Mouse (Mus musculus) intestine, embryonic 15.5 days (tissue): ENCODE results near the gene Kctd11. TPM values are rescaled to one million over a fixed set of nuclear protein-coding genes. Genes with fewer than 3 reads are reported as not detected.
"Not testable (repeated sequence)": the region's sequence is repeated elsewhere in the genome, so short reads cannot be mapped to it uniquely, and the experiment has no call there.

Experiments used
- ATAC-seq: fragments of 200-750 bp; cut with Nextera tagmentation; 2 replicates; pipeline ENCODE4 v1.8.0; 2017; ENCODE audit warnings: moderate TSS enrichment, moderate library complexity
- H3K27ac ChIP-seq: fragments of 300-500 bp; sonication (generic); 2 replicates; pipeline ENCODE4 v1.5.1; 2015; ENCODE audit warnings: mild to moderate bottlenecking, inconsistent platforms
- H3K27me3 ChIP-seq: fragments of 300-500 bp; sonication (generic); replicated peaks from 2 replicates; pipeline ENCODE4 v1.6.1; 2015; ENCODE audit warnings: inconsistent platforms
- H3K36me3 ChIP-seq: fragments of 300-500 bp; sonication (generic); 2 replicates; pipeline ENCODE4 v1.6.1; 2015; ENCODE audit warnings: inconsistent platforms
- H3K4me1 ChIP-seq: fragments of 300-500 bp; sonication (generic); replicated peaks from 2 replicates; pipeline ENCODE4 v1.6.1; 2015; ENCODE audit warnings: inconsistent platforms
- H3K4me2 ChIP-seq: fragments of 300-500 bp; sonication (generic); replicated peaks from 2 replicates; pipeline ENCODE4 v1.6.1; 2015; ENCODE audit warnings: mild to moderate bottlenecking, inconsistent platforms
- H3K4me3 ChIP-seq: fragments of 300-500 bp; sonication (generic); replicated peaks from 2 replicates; pipeline ENCODE4 v1.5.1; 2015; ENCODE audit warnings: inconsistent platforms
- H3K9ac ChIP-seq: fragments of 300-500 bp; sonication (generic); 2 replicates; pipeline ENCODE4 v1.6.1; 2015; ENCODE audit warnings: inconsistent platforms
- H3K9me3 ChIP-seq: fragments of 300-500 bp; sonication (generic); 2 replicates; pipeline ENCODE4 v1.6.1; 2016; ENCODE audit warnings: inconsistent platforms
- WGBS: fragments of 180-500 bp; shearing (Covaris S2); methylation state at CpG from one replicate; pipeline ENCODE4 v1.1.7; 2015; 5-methylcytosine and 5-hydroxymethylcytosine counted together
- polyA plus RNA-seq: library from polyadenylated mRNA; unstranded; fragments of >200 nt; fragmentation: Nextera tagmentation; extraction: Ambion mirVana; gene quantifications from 2 replicates; pipeline ENCODE4 v1.2.1, GENCODE M21; 2015

Gene Kctd11
- 5.2 and 5.5 TPM in 2 replicates for polyA plus RNA-seq

DNA sequence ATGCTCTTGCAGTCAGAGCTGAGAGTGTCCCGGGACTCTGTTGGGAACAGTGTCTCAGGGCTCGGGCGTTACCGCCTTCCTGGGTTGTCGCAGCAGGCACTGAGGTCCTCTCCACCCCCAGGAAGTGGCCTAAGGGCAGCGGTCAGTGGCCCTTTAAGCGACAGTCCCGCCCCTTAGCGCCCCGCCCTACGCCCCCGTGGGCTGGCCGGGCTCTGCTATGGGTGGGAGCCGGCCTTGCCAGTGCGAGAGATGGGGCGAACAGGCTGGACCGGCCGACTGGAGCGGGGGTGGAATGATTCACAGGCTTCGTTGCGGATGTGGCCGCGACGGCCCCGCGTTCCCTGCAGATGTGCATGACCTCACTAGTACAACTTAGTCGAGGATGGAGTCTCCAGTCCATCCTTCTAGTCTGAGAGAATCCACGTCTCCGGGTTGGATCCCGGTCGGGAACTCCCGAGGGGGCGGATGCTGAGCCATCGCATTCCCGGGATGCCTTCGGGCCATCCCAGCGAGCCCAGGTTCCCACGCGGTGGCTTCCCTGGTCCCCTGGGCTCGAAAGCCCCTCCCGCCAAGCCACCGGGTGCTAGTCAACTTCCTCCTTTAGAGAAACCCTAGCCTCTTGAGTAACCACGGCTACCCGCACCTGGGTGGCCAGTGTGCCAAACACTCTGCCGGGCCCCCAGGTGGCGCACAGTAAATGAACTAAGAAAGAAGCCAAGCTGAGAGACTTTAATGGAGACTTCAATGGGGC lies at the start of gene Kctd11:
Gene Kctd11 (minus strand): TSS at position 554 of the 751 bp plus-strand sequence.
- H3K4me2 ChIP-seq: peak within 1 kb of the TSS; percentile 88
- ATAC-seq: peak; percentile 91
- H3K9me3 ChIP-seq: no peaks in the 10 kb centered on the region
- no peaks in the 10 kb centered on the region for H3K27me3 ChIP-seq
- WGBS: under 1% methylated on average over 46 of the region's 46 CpGs
- peak within 1 kb of the TSS; percentile 93 for H3K27ac ChIP-seq
- H3K9ac ChIP-seq: peak within 1 kb of the TSS; percentile 61
- H3K4me1 ChIP-seq: peaks cover 33% of the 10 kb centered on the region
- peak within 1 kb of the TSS; percentile 53 for H3K4me3 ChIP-seq
- H3K36me3 ChIP-seq: no peaks in the 10 kb centered on the region

DNA sequence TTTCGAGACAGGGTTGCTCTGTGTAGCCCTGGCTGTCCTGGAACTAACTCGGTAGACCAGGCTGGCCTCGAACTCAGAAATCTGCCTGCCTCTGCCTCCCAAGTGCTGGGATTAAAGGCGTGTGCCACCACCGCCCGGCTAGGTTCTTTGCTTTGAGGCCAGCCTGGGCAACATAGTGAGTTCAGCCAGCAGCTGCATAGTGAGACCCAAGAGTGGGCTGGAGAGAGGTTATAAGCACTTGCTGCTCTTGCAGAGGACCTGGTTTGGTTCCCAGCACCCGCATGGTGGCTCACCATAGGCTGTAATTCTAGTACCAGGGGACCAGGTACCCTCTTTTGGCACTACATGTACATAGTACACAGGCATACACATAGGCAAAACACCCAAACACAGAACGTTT lies 49.0 kb upstream of the Kctd11 start:
- WGBS: 88% methylated on average over 8 of the region's 8 CpGs
- not testable (repeated sequence) for H3K9ac ChIP-seq, H3K27ac ChIP-seq, H3K4me3 ChIP-seq, H3K27me3 ChIP-seq, H3K4me1 ChIP-seq, H3K4me2 ChIP-seq, ATAC-seq, H3K36me3 ChIP-seq, H3K9me3 ChIP-seq

DNA sequence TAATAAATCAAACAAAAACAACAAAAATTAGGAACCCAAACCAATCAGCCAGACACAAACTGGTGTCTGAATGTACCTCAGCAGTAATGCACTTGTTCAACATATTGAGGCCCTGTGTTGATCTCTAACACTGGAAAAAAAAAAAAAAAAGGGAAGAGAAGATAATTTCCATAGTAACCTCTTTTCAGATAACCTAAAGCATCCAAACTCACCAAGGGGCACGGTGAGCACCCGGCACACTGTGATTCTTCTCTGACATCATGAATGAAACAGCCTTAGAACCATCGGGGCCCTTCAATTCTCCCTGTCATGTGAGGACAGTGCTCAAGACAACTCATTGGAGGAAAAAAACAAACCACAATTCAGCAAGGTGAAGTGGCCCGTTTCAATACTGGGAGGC lies 48.5 kb upstream of the Kctd11 start:
- Histone ChIP-seq H3K27me3 (no peaks in the 10 kb centered on the region), H3K36me3 (no peaks in the 10 kb centered on the region), H3K9me3 (no peaks in the 10 kb centered on the region), H3K4me3 (no peak overlapping the region), H3K4me1 (peaks cover 7% of the 10 kb centered on the region; the same call in 1 of the 2 replicates), H3K9ac (no peak overlapping the region), H3K27ac (no peak overlapping the region), H3K4me2 (no peak overlapping the region)
- ATAC-seq: no peak
- WGBS: 57% methylated on average over 4 of the region's 4 CpGs

DNA sequence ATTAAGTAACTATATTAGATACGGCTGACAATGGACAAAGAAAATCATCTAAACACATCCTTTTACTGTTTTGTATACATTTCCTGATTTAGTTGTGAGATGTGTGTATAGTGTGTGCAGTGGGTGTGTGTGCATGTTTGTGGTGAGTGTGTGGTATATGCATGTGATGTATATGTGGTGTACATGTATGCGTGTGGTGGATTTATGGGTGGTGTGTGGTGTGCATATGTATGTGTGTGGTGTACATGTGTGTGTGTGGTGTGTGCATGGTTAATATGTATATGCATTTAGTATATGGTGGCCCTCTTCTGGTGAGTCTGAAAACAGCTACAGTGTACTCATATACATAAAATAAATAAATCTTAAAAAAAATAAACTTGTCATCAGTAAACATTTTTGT lies 46.3 kb upstream of the Kctd11 start:
- 96% methylated on average over 2 of the region's 2 CpGs for WGBS

DNA sequence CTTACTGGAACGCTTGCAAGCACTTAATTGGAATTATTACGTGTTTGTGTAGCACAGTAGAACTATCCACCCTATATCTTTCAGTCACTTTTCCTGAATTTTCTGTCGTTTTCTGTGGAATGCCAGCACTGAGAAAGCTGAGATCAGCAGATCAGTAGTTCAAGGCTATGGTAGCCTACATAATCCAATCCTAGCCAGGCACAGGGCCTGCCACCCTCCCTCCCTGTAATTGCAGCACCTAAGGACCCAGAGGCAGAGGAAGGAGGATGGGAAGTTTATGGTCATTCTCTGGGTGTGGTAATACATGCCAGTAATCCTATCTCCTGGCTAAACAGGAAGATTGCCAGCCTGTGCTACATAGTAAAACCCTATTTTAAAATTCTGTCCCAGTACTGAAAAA lies 41.6 kb upstream of the Kctd11 start:
- Histone ChIP-seq H3K27ac (peak overlapping the region; percentile 36; the same call in 1 of the 2 replicates), H3K4me2 (peak overlapping the region; percentile 60; the same call in 1 of the 2 replicates), H3K9me3 (no peaks in the 10 kb centered on the region), H3K27me3 (no peaks in the 10 kb centered on the region), H3K36me3 (peaks cover 10% of the 10 kb centered on the region), H3K4me1 (peaks cover 13% of the 10 kb centered on the region), H3K9ac (no peak overlapping the region), H3K4me3 (no peak overlapping the region)
- ATAC-seq: no peak
- 60% methylated on average over 3 of the region's 3 CpGs for WGBS

More for the DNA sequence above, 46.3 kb upstream of the Kctd11 start:
- H3K36me3 ChIP-seq: no peaks in the 10 kb centered on the region
- H3K9me3 ChIP-seq: no peaks in the 10 kb centered on the region
- no peak overlapping the region for H3K9ac ChIP-seq
- H3K4me3 ChIP-seq: no peak overlapping the region
- H3K27ac ChIP-seq: no peak overlapping the region
- H3K27me3 ChIP-seq: no peaks in the 10 kb centered on the region
- no peak for ATAC-seq
- 0 out of 2 replicates have a peak, but pooled peaks cover 2% of the 10 kb centered on the region for H3K4me1 ChIP-seq
- H3K4me2 ChIP-seq: no peak overlapping the region

DNA sequence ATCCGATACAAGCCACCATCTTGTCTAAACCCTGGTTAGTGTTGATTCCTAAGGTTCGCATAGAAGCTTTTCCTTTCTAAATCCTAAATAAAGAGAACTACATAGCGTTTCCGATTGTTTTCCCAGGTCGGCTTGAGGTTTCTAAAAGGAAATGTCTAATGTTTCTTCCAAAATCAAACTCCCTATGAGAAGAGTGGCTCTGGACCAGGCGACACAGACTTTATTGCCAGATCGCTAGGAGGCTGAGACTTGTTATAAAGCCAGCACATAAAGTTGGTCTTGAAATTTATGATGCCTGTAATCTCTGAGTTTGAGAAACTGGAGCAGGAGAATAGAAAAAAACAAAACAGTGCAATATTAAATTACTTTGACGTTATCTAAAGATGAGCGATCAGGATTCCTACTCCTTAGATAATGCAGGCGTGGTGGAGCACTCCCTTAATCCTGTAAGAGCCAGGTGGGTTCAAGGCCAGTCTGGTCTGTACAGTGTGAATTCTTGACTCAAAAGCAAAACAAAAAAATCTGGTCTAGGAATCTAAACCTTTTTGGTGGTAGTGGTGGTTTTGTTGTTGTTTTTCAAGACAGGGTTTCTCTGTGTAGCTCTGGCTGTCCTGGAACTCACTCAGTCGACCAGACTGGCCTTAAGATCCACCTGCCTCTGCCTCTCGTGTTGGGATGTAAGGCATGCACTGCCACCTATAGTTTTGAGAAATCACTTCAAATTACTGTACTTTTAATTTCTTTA lies 41.0 kb upstream of the Kctd11 start:
- WGBS: 3% methylated on average over 12 of the region's 12 CpGs

DNA sequence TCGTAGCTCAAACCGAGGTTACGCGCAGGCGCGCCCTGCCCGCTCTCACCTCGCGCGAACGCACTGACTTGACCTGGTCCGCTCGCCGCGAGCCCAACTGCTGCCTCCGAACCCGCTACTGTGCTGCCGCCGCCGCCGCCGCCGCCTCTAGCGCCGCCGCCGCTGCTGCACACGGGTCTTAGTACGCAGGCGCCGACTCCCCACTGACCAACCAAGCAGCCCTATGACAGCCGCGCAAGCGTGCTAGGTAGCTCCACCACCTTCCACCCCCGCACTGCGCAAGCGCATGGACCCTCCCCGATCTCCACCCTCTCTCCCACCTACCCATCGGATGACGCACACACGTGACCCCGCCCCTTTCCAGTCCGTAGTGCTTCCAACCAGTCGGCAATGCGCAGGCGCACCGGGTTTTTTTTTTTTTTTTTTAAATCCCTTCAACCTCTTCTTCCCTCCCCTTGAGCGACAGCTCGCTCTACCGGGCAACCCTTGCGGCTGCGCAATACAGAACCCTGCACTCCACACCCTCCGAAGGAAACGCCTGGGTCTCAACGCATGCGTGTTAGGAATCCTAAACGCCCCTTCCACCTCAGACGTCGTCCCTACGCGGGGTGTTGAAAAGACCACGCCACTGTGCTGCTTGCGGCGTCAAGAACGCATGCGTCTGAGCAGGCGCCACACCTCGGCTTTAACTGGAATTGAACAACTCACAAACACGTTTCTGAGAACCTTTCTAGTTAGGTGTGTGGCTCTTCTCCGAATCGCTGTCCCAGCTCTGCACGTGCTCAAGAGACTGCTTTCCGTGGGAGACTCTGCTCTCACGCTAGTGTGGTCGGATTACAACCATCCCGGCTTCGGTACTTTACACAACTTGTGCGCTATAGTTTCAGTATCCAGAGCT lies 40.2 kb upstream of the Kctd11 start, which contains the start of gene Eif5a:
Gene Eif5a (minus strand): TSS at position 845 of the 898 bp plus-strand sequence.
- Histone ChIP-seq H3K4me1 (peaks cover 14% of the 10 kb centered on the region), H3K9me3 (no peaks in the 10 kb centered on the region), H3K4me3 (peak within 1 kb of the TSS; percentile 83), H3K4me2 (peak within 1 kb of the TSS; percentile 78), H3K36me3 (peaks cover 16% of the 10 kb centered on the region), H3K27ac (peak within 1 kb of the TSS; percentile 98), H3K9ac (peak within 1 kb of the TSS; percentile 93), H3K27me3 (no peaks in the 10 kb centered on the region)
- peak; percentile 97 for ATAC-seq
- WGBS: under 1% methylated on average over 78 of the region's 78 CpGs

More for the DNA sequence above, 41.0 kb upstream of the Kctd11 start:
- no peaks in the 10 kb centered on the region for H3K27me3 ChIP-seq
- peak overlapping the region; percentile 98 for H3K27ac ChIP-seq
- H3K4me1 ChIP-seq: peaks cover 13% of the 10 kb centered on the region
- H3K36me3 ChIP-seq: peaks cover 11% of the 10 kb centered on the region
- no peaks in the 10 kb centered on the region for H3K9me3 ChIP-seq
- H3K4me2 ChIP-seq: peak overlapping the region; percentile 60
- no peak for ATAC-seq
- H3K9ac ChIP-seq: peak overlapping the region; percentile 55
- H3K4me3 ChIP-seq: peak overlapping the region; percentile 83

DNA sequence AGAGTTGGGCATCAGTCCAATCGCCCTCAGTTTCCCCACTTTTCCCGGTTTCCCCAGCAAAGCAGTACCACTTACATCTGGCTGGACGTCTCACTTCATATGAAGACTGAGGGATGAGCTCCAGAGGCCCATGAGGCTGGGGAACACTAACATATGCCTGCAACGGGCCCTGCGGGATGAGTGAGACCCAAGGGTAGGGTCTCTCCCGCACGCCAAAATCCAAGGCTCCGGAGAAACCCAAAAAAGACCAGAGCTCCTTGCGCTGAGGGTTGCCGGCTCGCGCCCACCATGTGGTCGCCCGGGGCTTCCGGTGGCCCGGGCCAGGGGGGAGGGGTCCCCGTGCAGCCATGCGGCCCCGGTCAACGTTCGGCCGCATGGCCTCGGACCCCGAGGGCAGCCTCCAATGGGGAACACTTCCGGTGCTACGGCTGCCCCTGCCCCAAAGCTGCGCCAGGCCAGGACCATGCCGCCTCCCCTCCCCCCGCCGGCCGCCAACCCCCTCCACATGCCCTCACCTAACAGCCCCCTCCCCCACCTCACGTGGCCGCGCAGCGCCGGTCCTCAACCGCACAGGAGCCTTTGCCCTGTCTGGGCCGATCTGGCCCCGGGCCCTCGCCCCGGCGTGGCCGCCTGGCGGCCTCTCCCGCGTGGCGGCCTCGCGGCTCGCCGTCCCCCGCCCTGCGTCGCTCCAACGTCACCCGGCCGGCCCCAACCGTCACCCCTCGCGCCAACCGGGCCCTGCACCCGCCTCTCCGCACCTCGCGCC lies 39.2 kb upstream of the Kctd11 start:
- Histone ChIP-seq H3K9me3 (no peaks in the 10 kb centered on the region), H3K9ac (peak overlapping the region; percentile 93), H3K4me2 (peak overlapping the region; percentile 78), H3K36me3 (peaks cover 25% of the 10 kb centered on the region), H3K27ac (peak overlapping the region; percentile 98), H3K4me1 (peaks cover 23% of the 10 kb centered on the region), H3K27me3 (no peaks in the 10 kb centered on the region), H3K4me3 (peak overlapping the region; percentile 83)
- WGBS: under 1% methylated on average over 63 of the region's 65 CpGs
- ATAC-seq: peak; percentile 27

DNA sequence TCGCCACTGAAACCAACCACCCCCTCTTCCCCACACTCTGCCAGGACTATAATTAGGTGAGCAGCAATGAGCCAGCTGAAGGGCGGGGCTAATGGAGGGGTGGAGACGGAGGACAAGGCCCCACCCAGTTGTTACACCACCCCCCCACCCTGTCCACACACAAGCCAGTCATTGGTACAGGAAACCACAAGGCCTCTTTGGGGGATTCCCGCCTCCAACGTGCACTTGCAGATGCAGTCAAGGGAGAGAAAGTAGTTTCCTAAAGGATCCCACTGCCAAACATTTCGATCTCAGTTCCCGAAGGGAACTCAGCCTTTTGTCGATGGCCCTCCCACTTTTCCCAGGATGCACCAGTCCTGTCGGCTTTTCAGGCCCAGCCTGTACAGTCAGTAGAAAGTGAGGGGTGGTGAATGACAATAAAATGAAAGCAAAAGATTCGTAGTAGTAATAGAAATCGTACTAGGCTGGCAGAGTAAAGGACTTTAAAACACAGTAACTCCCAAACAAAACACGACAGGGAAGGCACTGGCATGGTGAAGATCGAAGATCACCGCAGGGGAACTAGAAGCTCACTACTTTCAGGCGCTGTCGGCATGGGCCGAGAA lies 38.6 kb upstream of the Kctd11 start:
- H3K36me3 ChIP-seq: peaks cover 25% of the 10 kb centered on the region
- peak overlapping the region; percentile 78 for H3K4me2 ChIP-seq
- H3K9ac ChIP-seq: peak overlapping the region; percentile 93
- no peaks in the 10 kb centered on the region for H3K9me3 ChIP-seq
- WGBS: under 1% methylated on average over 17 of the region's 17 CpGs
- peak overlapping the region; percentile 83 for H3K4me3 ChIP-seq
- ATAC-seq: peak; percentile 40
- no peaks in the 10 kb centered on the region for H3K27me3 ChIP-seq
- peaks cover 28% of the 10 kb centered on the region for H3K4me1 ChIP-seq
- H3K27ac ChIP-seq: peak overlapping the region; percentile 98

DNA sequence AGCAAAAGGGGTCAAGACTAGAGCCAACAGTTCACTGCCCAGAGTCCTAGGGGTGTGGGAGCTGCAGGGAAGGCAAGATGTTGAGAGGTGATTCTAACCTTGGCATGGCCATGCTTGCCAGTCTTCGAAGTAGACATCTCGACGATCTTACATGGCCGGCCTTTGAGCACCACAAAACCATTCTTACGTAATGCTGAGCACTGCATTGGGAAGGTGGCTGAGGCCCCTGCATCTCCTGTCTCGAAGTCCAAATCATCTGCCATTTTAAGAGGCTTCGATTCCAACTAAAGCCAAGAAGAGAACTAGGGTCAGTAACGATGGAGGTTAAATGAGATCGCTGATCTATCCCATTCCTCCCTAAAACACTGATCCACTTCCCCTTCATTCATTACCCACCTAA lies 37.8 kb upstream of the Kctd11 start:
- Histone ChIP-seq H3K4me2 (peak overlapping the region; percentile 78), H3K9ac (peak overlapping the region; percentile 93; the same call in 1 of the 2 replicates), H3K36me3 (peaks cover 25% of the 10 kb centered on the region), H3K27me3 (no peaks in the 10 kb centered on the region), H3K4me3 (peak overlapping the region; percentile 83), H3K27ac (no peak overlapping the region), H3K9me3 (no peaks in the 10 kb centered on the region), H3K4me1 (peaks cover 33% of the 10 kb centered on the region)
- 78% methylated on average over 9 of the region's 9 CpGs for WGBS
- ATAC-seq: no peak

DNA sequence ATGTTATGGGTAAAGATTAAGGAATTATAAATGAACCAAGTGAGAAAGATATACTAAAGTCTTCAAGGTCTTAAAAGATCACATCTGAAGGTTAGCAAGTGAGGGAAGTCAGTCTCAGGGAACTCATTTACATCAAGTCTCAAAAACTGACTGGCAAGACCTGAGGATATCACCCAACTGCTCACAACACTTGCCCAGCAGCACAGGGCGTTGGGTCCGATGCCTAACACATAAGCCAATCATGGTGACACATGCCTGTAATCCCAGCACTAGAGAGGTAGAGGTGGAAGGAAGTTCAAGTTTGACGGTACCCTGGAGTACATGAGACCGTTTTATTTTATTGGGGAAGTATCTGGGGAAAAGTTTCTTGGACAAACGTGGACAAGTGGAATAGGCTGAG lies 36.9 kb upstream of the Kctd11 start:
- no peaks in the 10 kb centered on the region for H3K27me3 ChIP-seq
- no peak overlapping the region for H3K4me2 ChIP-seq
- peaks cover 39% of the 10 kb centered on the region for H3K4me1 ChIP-seq
- no peak for ATAC-seq
- no peak overlapping the region for H3K4me3 ChIP-seq
- H3K36me3 ChIP-seq: peaks cover 25% of the 10 kb centered on the region
- H3K9ac ChIP-seq: no peak overlapping the region
- no peak overlapping the region for H3K27ac ChIP-seq
- no peaks in the 10 kb centered on the region for H3K9me3 ChIP-seq
- WGBS: 81% methylated on average over 5 of the region's 5 CpGs
